Mouse (Mus musculus) midbrain, embryonic 12.5 days (tissue): Measurements from ENCODE around the gene Supt5. TPM values are rescaled to one million over a fixed set of nuclear protein-coding genes. Genes with fewer than 3 reads are reported as not detected.
"Not testable (repeated sequence)": the region's sequence is repeated elsewhere in the genome, so short reads cannot be mapped to it uniquely, and the experiment has no call there.

Experiments
- ATAC-seq: fragments of 200-750 bp; cut with Nextera tagmentation; 2 replicates; pipeline ENCODE4 v1.8.0; 2017; ENCODE audit warnings: low read depth, moderate TSS enrichment, moderate library complexity; ENCODE audit not compliant: low FRiP score
- H3K27ac ChIP-seq: fragments of 300-500 bp; sonication (generic); replicated peaks from 2 replicates; pipeline ENCODE4 v1.5.1; 2016; ENCODE audit warnings: mild to moderate bottlenecking
- H3K27me3 ChIP-seq: fragments of 300-500 bp; sonication (generic); 2 replicates; pipeline ENCODE4 v1.6.1; 2016; ENCODE audit warnings: mild to moderate bottlenecking
- H3K36me3 ChIP-seq: fragments of 300-500 bp; sonication (generic); 2 replicates; pipeline ENCODE4 v1.6.1; 2016
- H3K4me1 ChIP-seq: fragments of 300-500 bp; sonication (generic); 2 replicates; pipeline ENCODE4 v1.6.1; 2016
- H3K4me2 ChIP-seq: fragments of 300-500 bp; sonication (generic); replicated peaks from 2 replicates; pipeline ENCODE4 v1.6.1; 2016; ENCODE audit warnings: mild to moderate bottlenecking, moderate library complexity
- H3K4me3 ChIP-seq: fragments of 300-500 bp; sonication (generic); 2 replicates; pipeline ENCODE4 v1.5.1; 2016; ENCODE audit warnings: mild to moderate bottlenecking
- H3K9ac ChIP-seq: fragments of 300-500 bp; sonication (generic); replicated peaks from 2 replicates; pipeline ENCODE4 v1.6.1; 2016; ENCODE audit warnings: mild to moderate bottlenecking, moderate library complexity
- H3K9me3 ChIP-seq: fragments of 300-500 bp; sonication (generic); 2 replicates; pipeline ENCODE4 v1.6.1; 2016; ENCODE audit warnings: mild to moderate bottlenecking
- WGBS: fragments of 180-500 bp; shearing (Covaris S2); methylation state at CpG from one replicate; pipeline ENCODE4 v1.1.7; 2016; 5-methylcytosine and 5-hydroxymethylcytosine counted together
- polyA plus RNA-seq: library from polyadenylated mRNA; unstranded; fragments of >200 nt; fragmentation: Nextera tagmentation; extraction: Ambion mirVana; gene quantifications from 2 replicates; pipeline ENCODE4 v1.2.1, GENCODE M21; 2016

The Supt5 gene
- 105 and 107 TPM in 2 replicates for polyA plus RNA-seq

DNA sequence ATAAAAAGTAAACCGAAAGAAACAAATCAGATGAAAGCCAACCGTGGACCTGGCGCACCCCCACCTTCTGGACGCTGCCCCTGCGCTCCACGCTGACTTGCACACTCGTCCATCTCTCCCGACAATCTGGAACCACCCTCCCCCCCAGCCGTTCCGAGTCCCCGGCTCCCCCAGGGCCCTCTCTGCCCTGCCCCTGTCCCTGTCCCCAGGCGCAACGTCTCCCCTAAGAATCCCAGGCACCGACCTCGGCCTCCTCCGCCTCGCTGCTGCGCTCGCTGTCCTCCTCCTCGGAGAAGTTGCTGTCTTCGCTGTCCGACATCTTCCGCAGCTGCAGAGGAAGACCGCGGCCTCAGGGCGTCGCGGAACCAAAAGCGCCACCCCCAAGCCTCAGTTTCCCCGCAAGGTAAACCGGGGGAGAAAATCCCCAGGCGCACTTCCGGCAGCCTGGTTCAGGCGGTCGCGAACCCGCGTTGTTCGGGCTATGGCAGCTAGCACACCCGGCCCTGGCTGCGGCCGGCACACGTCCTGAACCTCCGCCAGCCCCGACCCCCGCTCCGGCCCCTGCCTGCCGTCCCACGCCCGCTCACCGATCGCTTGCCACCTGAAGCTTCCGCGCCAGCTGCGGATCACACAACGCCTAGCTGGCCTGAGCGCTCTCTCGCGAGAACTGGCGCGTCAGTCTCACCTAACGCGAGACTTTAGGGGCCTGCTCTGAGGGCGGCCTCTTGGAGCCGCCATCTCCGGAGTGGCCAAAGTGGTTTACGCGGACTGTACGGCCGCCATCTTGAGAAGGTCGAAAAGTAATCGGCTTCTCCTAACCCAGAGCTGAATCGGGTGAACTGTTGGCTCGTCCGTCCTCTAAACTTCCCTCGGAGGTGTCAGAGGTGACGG is at the start of gene Supt5:
TSS of gene Supt5 (minus strand) at position 639 of the 891 bp plus-strand sequence.
- Histone ChIP-seq H3K27ac (peak within 1 kb of the TSS; percentile 83), H3K9ac (peak within 1 kb of the TSS; percentile 86), H3K9me3 (no peaks in the 10 kb centered on the region), H3K36me3 (0 out of 2 replicates have a peak, but pooled peaks cover 3% of the 10 kb centered on the region), H3K4me1 (peaks cover 12% of the 10 kb centered on the region), H3K4me3 (peak within 1 kb of the TSS; percentile 97), H3K4me2 (peak within 1 kb of the TSS; percentile 87), H3K27me3 (no peaks in the 10 kb centered on the region; the same call in 1 of the 2 replicates)
- under 1% methylated on average over 76 of the region's 77 CpGs for WGBS
- peak; percentile 99 for ATAC-seq

DNA sequence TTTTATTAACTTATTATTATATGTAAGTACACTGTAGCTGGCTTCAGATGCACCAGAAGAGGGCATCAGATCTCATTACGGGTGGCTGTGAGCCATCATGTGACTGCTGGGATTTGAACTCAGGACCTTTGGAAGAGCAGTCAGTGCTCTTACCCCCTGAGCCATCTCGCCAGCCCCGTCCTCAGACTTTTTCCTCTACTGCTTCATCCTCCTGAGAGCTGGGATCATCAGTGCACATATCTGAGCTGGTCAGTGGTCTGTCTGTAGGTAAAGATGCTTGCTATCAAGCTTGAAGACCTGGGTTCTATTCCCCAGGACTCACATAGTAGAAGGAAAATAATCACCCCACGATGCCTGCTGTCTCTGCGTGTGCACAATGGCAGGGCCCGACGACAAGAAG is 48.8 kb upstream of the Supt5 start:
- not testable (repeated sequence) for H3K27ac ChIP-seq, H3K27me3 ChIP-seq

DNA sequence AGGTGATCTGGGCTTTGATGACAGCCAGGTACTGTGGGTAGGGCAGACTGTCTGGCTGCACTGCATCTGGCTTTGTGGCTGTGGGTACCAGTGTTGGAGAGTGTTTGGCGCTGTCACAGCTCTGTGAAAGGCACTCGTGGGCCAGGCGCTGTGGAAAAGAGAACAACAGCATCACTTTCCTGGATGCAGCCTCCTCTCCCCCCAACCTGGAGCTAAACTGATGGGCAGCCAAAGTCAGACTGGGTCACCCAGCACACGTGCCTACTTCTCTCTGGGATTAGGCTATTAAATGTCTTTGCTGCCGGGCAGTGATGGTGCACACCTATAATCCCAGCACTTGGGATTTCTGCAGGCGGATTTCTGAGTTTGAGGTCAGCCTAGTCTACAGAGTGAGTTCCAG is 48.3 kb upstream of the Supt5 start:
- WGBS, result 87% methylated on average over 6 of the region's 6 CpGs
- not testable (repeated sequence) for H3K27ac ChIP-seq, H3K27me3 ChIP-seq, H3K9me3 ChIP-seq, H3K4me3 ChIP-seq, ATAC-seq, H3K9ac ChIP-seq, H3K4me2 ChIP-seq
- Histone ChIP-seq H3K4me1 (peaks cover 22% of the 10 kb centered on the region), H3K36me3 (peaks cover 44% of the 10 kb centered on the region)

More for the DNA sequence above, 48.8 kb upstream of the Supt5 start:
- WGBS, result 90% methylated on average over 7 of the region's 7 CpGs
- Histone ChIP-seq H3K4me1 (peaks cover 17% of the 10 kb centered on the region), H3K36me3 (peaks cover 44% of the 10 kb centered on the region)
- not testable (repeated sequence) for H3K9ac ChIP-seq, ATAC-seq, H3K9me3 ChIP-seq, H3K4me3 ChIP-seq, H3K4me2 ChIP-seq

DNA sequence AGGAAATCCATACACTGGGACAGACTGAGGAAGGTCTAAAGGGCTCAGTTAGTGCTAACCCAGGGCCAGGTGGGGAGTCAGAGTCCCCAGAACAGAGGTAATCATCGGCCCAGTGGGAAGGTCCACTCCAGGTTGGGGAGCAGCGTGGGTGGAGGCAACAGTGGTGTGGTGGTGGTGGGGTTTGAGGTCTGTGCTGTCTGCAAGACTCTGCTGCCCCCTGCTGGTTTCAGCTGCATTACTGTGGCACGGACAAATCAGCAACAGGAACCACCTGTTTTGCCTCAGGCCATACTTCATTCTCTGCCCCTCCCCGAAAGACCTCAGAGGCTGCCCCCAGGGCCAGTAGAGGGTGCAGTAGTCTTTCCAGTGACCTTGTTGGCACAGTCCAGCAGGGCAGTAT is 47.9 kb upstream of the Supt5 start:
- no peak overlapping the region for H3K9ac ChIP-seq
- 29% methylated on average over 4 of the region's 4 CpGs for WGBS
- H3K27ac ChIP-seq, result no peak overlapping the region
- H3K4me2 ChIP-seq, result no peak overlapping the region
- no peaks in the 10 kb centered on the region for H3K9me3 ChIP-seq
- no peak overlapping the region for H3K4me3 ChIP-seq
- H3K4me1 ChIP-seq, result peaks cover 22% of the 10 kb centered on the region
- no peaks in the 10 kb centered on the region for H3K27me3 ChIP-seq
- ATAC-seq, result peak; percentile 47; the same call in 1 of the 2 replicates
- peaks cover 44% of the 10 kb centered on the region for H3K36me3 ChIP-seq

DNA sequence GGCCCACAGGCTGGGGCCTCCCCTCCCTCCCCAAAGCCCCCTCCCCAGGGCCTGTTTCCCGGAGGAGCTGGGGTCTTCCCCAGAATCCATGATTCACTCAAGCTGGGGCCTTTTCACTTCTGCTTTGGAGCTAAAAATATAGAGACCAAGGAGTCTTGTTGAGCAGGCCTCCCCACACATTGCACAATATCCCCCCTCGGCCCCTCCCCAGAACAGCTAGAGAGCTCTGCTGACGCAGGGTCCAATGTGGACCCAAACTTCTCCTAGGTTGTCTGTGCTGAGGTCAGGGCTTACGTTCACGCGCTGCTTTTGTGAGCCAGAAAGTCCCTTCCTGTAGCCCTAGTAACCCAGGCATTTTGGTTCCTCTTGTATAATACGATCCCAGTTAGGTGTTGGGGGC is 47.5 kb upstream of the Supt5 start:
- Histone ChIP-seq H3K36me3 (peaks cover 44% of the 10 kb centered on the region), H3K4me2 (no peak overlapping the region), H3K9me3 (no peaks in the 10 kb centered on the region), H3K4me3 (no peak overlapping the region), H3K9ac (no peak overlapping the region), H3K4me1 (peaks cover 23% of the 10 kb centered on the region), H3K27me3 (peaks cover under 1% of the 10 kb centered on the region; the same call in 1 of the 2 replicates), H3K27ac (no peak overlapping the region)
- ATAC-seq, result no peak
- 87% methylated on average over 7 of the region's 7 CpGs for WGBS

DNA sequence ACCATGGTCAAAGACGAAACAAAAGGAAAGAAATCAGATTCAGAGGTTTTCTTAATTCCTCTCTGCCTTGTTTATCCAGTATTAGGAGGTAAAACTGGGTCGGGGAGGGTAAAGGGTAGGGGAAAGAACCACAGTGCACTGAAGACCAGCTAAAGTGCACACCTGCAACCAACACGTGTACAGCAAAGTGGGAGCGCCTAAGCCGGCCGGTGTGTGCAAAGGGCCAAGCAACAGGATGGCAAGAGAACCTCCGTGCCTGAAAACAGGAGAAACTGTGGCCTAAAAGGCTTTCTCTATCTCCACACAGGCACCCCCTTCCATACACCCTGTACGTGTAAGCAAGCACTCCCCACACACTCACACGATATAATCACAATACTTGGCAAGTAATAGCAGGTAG is 46.6 kb upstream of the Supt5 start:
- Histone ChIP-seq H3K4me1 (peaks cover 29% of the 10 kb centered on the region), H3K9ac (no peak overlapping the region), H3K4me2 (no peak overlapping the region), H3K27ac (no peak overlapping the region), H3K9me3 (no peaks in the 10 kb centered on the region), H3K27me3 (peaks cover 3% of the 10 kb centered on the region; the same call in 1 of the 2 replicates), H3K4me3 (no peak overlapping the region), H3K36me3 (peaks cover 39% of the 10 kb centered on the region)
- no peak for ATAC-seq
- 92% methylated on average over 9 of the region's 9 CpGs for WGBS

DNA sequence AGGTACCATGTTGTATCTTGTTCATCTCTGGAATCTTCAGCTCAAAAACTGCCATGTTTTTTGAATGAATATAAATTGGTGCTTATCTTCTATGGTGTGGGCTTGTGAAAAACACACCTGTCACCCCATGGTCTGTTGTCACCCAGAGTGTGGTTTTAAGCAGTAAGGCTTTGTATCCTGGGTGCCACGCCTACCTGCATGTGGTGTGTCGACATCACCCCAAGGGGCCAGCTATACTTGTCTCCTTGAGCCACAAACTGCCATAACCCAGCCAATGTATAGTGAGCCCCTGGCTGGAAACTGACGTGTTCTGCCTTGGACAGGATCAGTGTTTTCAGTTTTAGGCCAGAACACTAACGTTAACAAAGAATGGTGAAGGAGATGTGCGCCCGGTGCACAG is 45.6 kb upstream of the Supt5 start:
- Histone ChIP-seq H3K27ac (no peak overlapping the region), H3K4me1 (peaks cover 34% of the 10 kb centered on the region), H3K9me3 (no peaks in the 10 kb centered on the region), H3K36me3 (peaks cover 30% of the 10 kb centered on the region), H3K9ac (no peak overlapping the region), H3K4me3 (no peak overlapping the region), H3K4me2 (no peak overlapping the region), H3K27me3 (peaks cover 3% of the 10 kb centered on the region; the same call in 1 of the 2 replicates)
- 83% methylated on average over 6 of the region's 6 CpGs for WGBS
- no peak for ATAC-seq

DNA sequence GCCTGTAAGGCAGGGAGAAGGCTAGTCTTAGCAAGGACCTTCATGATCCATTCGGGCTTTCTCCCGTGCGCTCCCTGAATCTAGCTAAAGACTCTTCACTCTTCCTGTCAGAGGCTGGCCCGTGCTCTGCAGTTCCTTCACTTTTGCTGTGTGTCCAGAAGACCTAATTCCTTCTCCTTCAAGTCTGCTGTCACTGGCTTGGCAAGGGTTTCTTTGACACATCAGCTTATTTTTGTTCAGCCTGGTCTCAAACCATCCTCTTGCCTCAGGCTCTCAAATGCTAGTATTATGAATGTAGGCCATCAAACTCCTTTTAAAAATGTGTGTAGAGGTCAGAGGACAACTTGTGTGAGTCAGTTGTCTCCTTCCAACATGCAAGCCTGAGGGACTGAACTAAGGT is 45.1 kb upstream of the Supt5 start:
- Histone ChIP-seq H3K4me2 (no peak overlapping the region), H3K36me3 (peaks cover 24% of the 10 kb centered on the region), H3K9me3 (no peaks in the 10 kb centered on the region), H3K4me3 (no peak overlapping the region), H3K27ac (no peak overlapping the region), H3K4me1 (peaks cover 38% of the 10 kb centered on the region), H3K27me3 (peaks cover 3% of the 10 kb centered on the region; the same call in 1 of the 2 replicates), H3K9ac (no peak overlapping the region)
- ATAC-seq, result no peak
- 78% methylated on average over 4 of the region's 4 CpGs for WGBS

DNA sequence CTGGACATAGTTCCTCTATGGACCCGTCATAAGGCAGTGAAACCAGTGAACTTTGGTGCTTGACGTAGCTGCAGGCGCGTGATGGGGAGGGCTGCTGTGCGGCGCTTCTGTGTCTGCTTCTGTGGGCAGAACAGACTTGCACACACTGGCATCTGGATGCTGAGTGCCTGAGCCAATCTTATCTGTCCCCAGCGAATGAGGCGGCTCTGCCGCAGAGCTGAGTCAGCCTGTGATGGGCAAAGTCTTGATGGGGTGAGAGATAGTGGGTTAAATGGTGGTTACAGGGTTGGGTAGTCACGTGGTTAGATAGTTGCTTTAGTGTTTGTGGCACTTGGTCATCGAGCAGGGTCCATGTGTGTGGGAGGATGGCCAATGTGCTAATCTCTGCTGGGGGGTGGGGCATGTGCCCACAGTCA is 44.4 kb upstream of the Supt5 start:
- H3K27me3 ChIP-seq, result peaks cover 9% of the 10 kb centered on the region
- no peaks in the 10 kb centered on the region for H3K9me3 ChIP-seq
- no peak for ATAC-seq
- H3K4me3 ChIP-seq, result no peak overlapping the region
- H3K9ac ChIP-seq, result no peak overlapping the region
- 83% methylated on average over 11 of the region's 11 CpGs for WGBS
- peaks cover 19% of the 10 kb centered on the region for H3K36me3 ChIP-seq
- H3K4me2 ChIP-seq, result no peak overlapping the region
- H3K4me1 ChIP-seq, result peaks cover 44% of the 10 kb centered on the region
- H3K27ac ChIP-seq, result no peak overlapping the region

DNA sequence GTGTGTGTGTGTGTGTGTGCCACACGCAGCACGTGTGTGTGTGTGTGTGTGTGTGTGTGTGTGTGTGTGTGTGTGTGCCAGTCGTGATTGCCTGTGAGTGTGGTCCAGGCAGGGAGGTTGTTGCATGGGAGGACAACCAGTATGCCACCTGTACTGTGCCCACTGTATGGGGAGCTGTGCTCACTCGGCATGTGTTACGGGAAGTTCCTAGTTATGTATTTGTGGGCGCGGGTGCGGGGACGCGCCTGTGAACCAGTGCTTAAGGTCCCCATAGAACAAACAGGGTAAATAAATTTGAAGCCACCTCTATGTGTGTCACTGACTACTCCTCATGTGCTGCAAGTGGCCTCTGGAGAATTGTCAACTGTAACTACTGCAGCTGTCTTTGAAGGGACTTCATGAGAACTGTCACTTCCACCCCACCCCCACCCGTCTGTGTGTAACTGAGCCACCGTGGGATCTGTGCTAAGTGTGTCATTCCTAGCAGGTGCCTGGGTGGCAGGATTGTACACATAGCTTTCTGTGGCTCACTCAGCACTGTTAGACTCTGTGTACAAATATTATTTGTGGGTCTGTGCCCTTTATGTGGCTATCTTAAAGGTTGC is 43.9 kb upstream of the Supt5 start:
- peaks cover 15% of the 10 kb centered on the region for H3K27me3 ChIP-seq
- peaks cover 49% of the 10 kb centered on the region for H3K4me1 ChIP-seq
- WGBS, result 70% methylated on average over 10 of the region's 12 CpGs
- H3K9me3 ChIP-seq, result no peaks in the 10 kb centered on the region
- H3K4me3 ChIP-seq, result peak overlapping the region; percentile 25
- 0 out of 2 replicates have a peak overlapping the region, but pooled peaks have one; percentile 38 for H3K9ac ChIP-seq
- H3K4me2 ChIP-seq, result peak overlapping the region; percentile 46
- H3K27ac ChIP-seq, result peak overlapping the region; percentile 68
- H3K36me3 ChIP-seq, result peaks cover 14% of the 10 kb centered on the region
- no peak for ATAC-seq

DNA sequence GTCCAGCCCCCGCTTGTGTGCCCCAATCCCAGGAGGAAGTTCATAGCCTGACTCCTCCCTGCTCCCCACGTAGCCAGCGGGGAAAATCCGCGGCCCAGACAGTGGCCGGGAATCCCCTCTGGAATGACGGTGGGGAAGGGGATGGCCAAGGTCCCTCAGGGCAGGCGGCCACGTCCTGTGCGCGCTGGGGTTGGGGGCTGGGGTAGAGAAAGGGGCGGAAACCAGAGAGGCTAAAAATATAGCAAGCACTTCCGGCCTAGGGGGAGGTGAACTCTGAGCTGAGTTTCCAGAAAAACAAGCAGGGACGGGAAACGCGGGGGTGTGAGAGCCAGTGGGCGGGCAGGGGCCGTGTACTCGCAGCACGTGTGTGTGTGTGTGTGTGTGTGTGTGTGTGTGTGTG is 43.4 kb upstream of the Supt5 start:
- Histone ChIP-seq H3K9ac (peak overlapping the region; percentile 38; the same call in 1 of the 2 replicates), H3K4me3 (peak overlapping the region; percentile 25), H3K27ac (peak overlapping the region; percentile 68), H3K9me3 (no peaks in the 10 kb centered on the region), H3K36me3 (peaks cover 12% of the 10 kb centered on the region), H3K4me1 (peaks cover 53% of the 10 kb centered on the region), H3K27me3 (peaks cover 20% of the 10 kb centered on the region), H3K4me2 (peak overlapping the region; percentile 46)
- ATAC-seq, result 0 out of 2 replicates have a peak, but pooled peaks have one; percentile 19
- 8% methylated on average over 20 of the region's 20 CpGs for WGBS
